In the genomic region with DNA sequence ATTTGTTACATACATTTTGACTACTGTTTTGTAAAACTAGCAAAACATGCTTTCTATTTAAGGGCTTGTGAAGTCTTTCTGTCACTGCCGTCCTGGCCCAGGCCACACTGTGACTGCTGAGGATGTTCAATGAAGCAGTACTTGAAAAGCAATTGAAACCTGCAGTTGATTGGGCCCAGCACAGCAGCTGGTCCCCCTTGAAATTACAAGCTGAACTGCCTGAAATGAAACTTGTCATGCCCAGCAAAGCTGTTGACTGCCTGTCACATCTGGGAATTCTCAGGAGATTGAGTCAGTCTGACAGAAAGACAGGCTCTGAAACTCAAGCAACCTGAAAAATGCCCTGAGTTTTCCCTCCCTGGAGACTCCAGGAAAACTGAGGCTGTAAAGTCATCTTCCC, we compare ENCODE assay signal across 18 mouse cellular contexts.
A peak's percentile ranks its signal among the peaks of the same experiment; 100 is the strongest.
DNase-seq lines count a peak whose midpoint lies in the region; ATAC-seq and TF ChIP-seq lines count a peak whose summit lies in the region.
"Had no signal": no experiment of that assay in that cellular context is flagged by ENCODE, and none has a peak within 500 bp of the region (broad histone marks: within the 10 kb centered on the region; RNA-seq: fewer than 3 reads in every experiment).

No protein-coding gene starts in this region.

- peaks cover 27% of the 10 kb centered on the region for H3K4me1 ChIP-seq in forebrain, embryonic 12.5 days
- H3K4me1 ChIP-seq in forebrain, embryonic 10.5 days, result peaks cover 30% of the 10 kb centered on the region
- peaks cover 28% of the 10 kb centered on the region for H3K4me1 ChIP-seq in hindbrain, embryonic 13.5 days (replicated peaks)
- H3K4me1 ChIP-seq in midbrain, postnatal 0 days (ENCODE audit: insufficient read depth, low read length), result no peaks in the 10 kb centered on the region
- H3K4me1 ChIP-seq: heart, embryonic 10.5 days; limb, embryonic 15.5 days had no signal

- ATAC-seq in forebrain, embryonic 12.5 days (ENCODE audit: low FRiP score), result peak; percentile 47; the same call in 1 of the 2 replicates
- peak; percentile 74; the same call in 1 of the 2 replicates for ATAC-seq in hindbrain, embryonic 13.5 days (ENCODE audit: low FRiP score)
- no peak for ATAC-seq in midbrain, postnatal 0 days (ENCODE audit: low FRiP score)
- ATAC-seq: forebrain, postnatal 0 days; intestine, embryonic 16.5 days had no signal

- no peak overlapping the region for H3K4me2 ChIP-seq in forebrain, embryonic 12.5 days
- no peak overlapping the region for H3K4me2 ChIP-seq in hindbrain, embryonic 13.5 days
- H3K4me2 ChIP-seq in midbrain, postnatal 0 days (ENCODE audit: low read depth, low read length, poor library complexity, severe bottlenecking), result no peak overlapping the region
- H3K4me2 ChIP-seq: limb, embryonic 15.5 days had no signal

- no peak for TF ChIP-seq CTCF in midbrain, postnatal 0 days (IDR thresholded peaks at IDR 0.05)
- TF ChIP-seq CTCF in layer of hippocampus, adult 2 months (conservative IDR thresholded peaks at IDR 0.05), result no peak

- no peak overlapping the region for H3K9ac ChIP-seq in forebrain, embryonic 12.5 days
- no peak overlapping the region for H3K9ac ChIP-seq in hindbrain, embryonic 13.5 days
- H3K9ac ChIP-seq in midbrain, postnatal 0 days (replicated peaks; ENCODE audit: low read length, poor library complexity, severe bottlenecking), result no peak overlapping the region
- H3K9ac ChIP-seq: forebrain, postnatal 0 days; limb, embryonic 15.5 days had no signal

- H3K27ac ChIP-seq in forebrain, embryonic 12.5 days, result no peak overlapping the region
- H3K27ac ChIP-seq in forebrain, embryonic 10.5 days, result no peak overlapping the region
- no peak overlapping the region; the same call in 1 of the 2 replicates for H3K27ac ChIP-seq in hindbrain, embryonic 13.5 days
- no peak overlapping the region for H3K27ac ChIP-seq in midbrain, postnatal 0 days (ENCODE audit: low read depth, low read length)
- no peak overlapping the region for H3K27ac ChIP-seq in layer of hippocampus, adult 2 months
- H3K27ac ChIP-seq: heart, embryonic 10.5 days; limb, embryonic 15.5 days; macrophage had no signal

- WGBS in forebrain, embryonic 12.5 days, result 13% methylated on average over 1 of the region's 1 CpGs
- WGBS in forebrain, embryonic 10.5 days, result 41% methylated on average over 1 of the region's 1 CpGs
- 23% methylated on average over 1 of the region's 1 CpGs for WGBS in hindbrain, embryonic 13.5 days
- WGBS in midbrain, postnatal 0 days, result 32% methylated on average over 1 of the region's 1 CpGs

- no peak overlapping the region for H3K4me3 ChIP-seq in forebrain, embryonic 12.5 days (replicated peaks)
- no peak overlapping the region for H3K4me3 ChIP-seq in forebrain, embryonic 10.5 days
- no peak overlapping the region for H3K4me3 ChIP-seq in hindbrain, embryonic 13.5 days
- no peak overlapping the region for H3K4me3 ChIP-seq in midbrain, postnatal 0 days (ENCODE audit: low read depth, low read length)
- H3K4me3 ChIP-seq in layer of hippocampus, adult 2 months, result no peak overlapping the region
- H3K4me3 ChIP-seq: heart, embryonic 10.5 days; limb, embryonic 15.5 days had no signal

- no peaks in the 10 kb centered on the region for H3K9me3 ChIP-seq in forebrain, embryonic 12.5 days
- H3K9me3 ChIP-seq in forebrain, embryonic 10.5 days, result no peaks in the 10 kb centered on the region
- no peaks in the 10 kb centered on the region for H3K9me3 ChIP-seq in hindbrain, embryonic 13.5 days
- no peaks in the 10 kb centered on the region for H3K9me3 ChIP-seq in midbrain, postnatal 0 days (ENCODE audit: low read length)
- H3K9me3 ChIP-seq: heart, embryonic 10.5 days; limb, embryonic 15.5 days had no signal

- H3K27me3 ChIP-seq in forebrain, embryonic 12.5 days, result peaks cover 5% of the 10 kb centered on the region; the same call in 1 of the 2 replicates
- H3K27me3 ChIP-seq in forebrain, embryonic 10.5 days (ENCODE audit: poor library complexity, severe bottlenecking), result peaks cover 31% of the 10 kb centered on the region
- H3K27me3 ChIP-seq in hindbrain, embryonic 13.5 days, result 0 out of 2 replicates have a peak, but pooled peaks cover 3% of the 10 kb centered on the region
- H3K27me3 ChIP-seq in midbrain, postnatal 0 days (ENCODE audit: insufficient read depth, low read length), result no peaks in the 10 kb centered on the region
- H3K27me3 ChIP-seq: limb, embryonic 15.5 days had no signal

- DNase-seq in forebrain, embryonic 10.5 days (ENCODE audit: extremely low spot score, low spot score), result no peak
- DNase-seq in embryo, embryonic 11.5 days (ENCODE audit: low read depth, low spot score), result peak; percentile 3
- peak; percentile 13 for DNase-seq in midbrain, postnatal 0 days (ENCODE audit: low spot score)
- DNase-seq in layer of hippocampus, adult 2 months (ENCODE audit: low spot score in 2 of 2), result no peak
- no peak for DNase-seq in layer of hippocampus, adult 8-10 months (ENCODE audit: low spot score in 2 of 2)
- no peak for DNase-seq in urinary bladder, adult 18-20 months (ENCODE audit: low spot score in 2 of 2)
- DNase-seq: cerebellum, postnatal 14 days; forebrain, postnatal 0 days; gastrocnemius, postnatal 10 days; heart, postnatal 14 days; lung, adult 18-20 months; right cerebral cortex, postnatal 25 days had no signal

- no peaks in the 10 kb centered on the region for H3K36me3 ChIP-seq in forebrain, embryonic 12.5 days (replicated peaks)
- H3K36me3 ChIP-seq in forebrain, embryonic 10.5 days (replicated peaks), result no peaks in the 10 kb centered on the region
- no peaks in the 10 kb centered on the region for H3K36me3 ChIP-seq in hindbrain, embryonic 13.5 days
- no peaks in the 10 kb centered on the region for H3K36me3 ChIP-seq in midbrain, postnatal 0 days (ENCODE audit: insufficient read depth, low read length)
- H3K36me3 ChIP-seq: heart, embryonic 10.5 days; limb, embryonic 15.5 days had no signal

Comparison
In these comparisons a context has a peak if more than half of its experiments do, and no peak if none do; other contexts are left out.
1. DNase-seq: peak in embryo, embryonic 11.5 days (single experiment) and midbrain, postnatal 0 days (single experiment); none in forebrain, embryonic 10.5 days (single experiment), layer of hippocampus, adult 2 months (0 of 2), layer of hippocampus, adult 8-10 months (0 of 2) and urinary bladder, adult 18-20 months (0 of 2).